Mouse (Mus musculus): ENCODE measurements at regions not wholly inside any gene's neighbourhood (a gene's known extent, or its start where the extent isn't known, plus 50 kb on each side); places are given as distances from the start of the nearest gene placed in this dataset.
A peak's percentile ranks its signal among the peaks of the same experiment; 100 is the strongest.

- H3K9me3 ChIP-seq (ENCODE audit: low read depth, low read length): no peaks in the 10 kb centered on the region
- DNase-seq (no peak), ATAC-seq (ENCODE audit: insufficient read depth) (no peak)
- H3K9ac ChIP-seq: no peak overlapping the region
- no peak for TF ChIP-seq CTCF (IDR thresholded peaks at IDR 0.05; ENCODE audit: low read depth)
- no peaks in the 10 kb centered on the region for H3K27me3 ChIP-seq (ENCODE audit: insufficient read depth, low read length)
- WGBS: 63% methylated on average over 7 of the region's 7 CpGs
- no peaks in the 10 kb centered on the region for H3K36me3 ChIP-seq (ENCODE audit: insufficient read depth)
- no peak overlapping the region for H3K4me3 ChIP-seq (ENCODE audit: low read depth, low read length)
- no peak overlapping the region for H3K4me2 ChIP-seq
- no peaks in the 10 kb centered on the region for H3K4me1 ChIP-seq (ENCODE audit: insufficient read depth)
- no peak overlapping the region for H3K27ac ChIP-seq (ENCODE audit: low read depth)
Observed at GRCm38 (mm10) chr1:88969016-88969415, 101.2 kb upstream of the Sh3bp4 start.

DNA sequence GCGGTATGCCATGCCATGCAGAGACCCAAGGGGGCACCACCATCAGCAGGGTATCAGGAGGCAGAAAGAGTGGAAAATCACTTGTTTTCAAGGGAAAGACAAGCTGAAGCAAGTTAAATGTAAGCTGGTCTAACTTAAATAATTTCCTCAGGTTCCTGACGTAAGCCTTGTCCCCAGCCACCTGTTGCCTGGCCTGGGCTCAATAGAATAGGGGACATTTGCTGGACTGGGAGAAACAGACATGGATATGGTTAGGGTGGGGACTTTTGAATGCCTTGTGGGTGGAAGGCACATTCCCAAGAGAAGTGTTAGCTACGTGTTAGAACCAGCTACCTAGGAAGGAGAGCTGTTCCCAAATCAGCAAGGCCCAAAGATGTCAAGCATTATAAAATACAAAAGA lies 100.6 kb upstream of the Sh3bp4 start:
- H3K27ac ChIP-seq (ENCODE audit: low read depth): no peak overlapping the region

DNA sequence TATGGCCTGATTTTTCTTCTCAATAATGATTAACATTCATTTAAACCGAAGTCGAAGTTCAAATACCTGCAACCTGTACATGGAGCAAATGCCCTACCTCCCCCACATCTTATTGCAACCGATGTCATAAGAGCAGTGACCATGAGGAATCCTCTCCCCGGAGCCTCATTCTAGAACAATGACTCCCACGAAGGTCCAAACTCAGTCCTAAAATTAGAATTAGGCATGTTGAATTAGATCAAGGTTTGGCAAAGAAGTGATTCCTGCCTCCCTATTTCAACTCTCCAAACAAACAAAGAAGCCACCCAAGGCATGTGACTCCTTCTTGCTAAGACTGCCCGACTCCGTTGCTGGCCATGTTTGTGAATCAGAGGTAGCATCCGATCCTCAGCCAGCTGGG lies 94.1 kb upstream of the Sh3bp4 start:
- no peaks in the 10 kb centered on the region for H3K27me3 ChIP-seq (ENCODE audit: insufficient read depth, low read length)
- H3K9me3 ChIP-seq (ENCODE audit: low read depth, low read length): no peaks in the 10 kb centered on the region; the same call in 1 of the 2 replicates
- H3K27ac ChIP-seq (ENCODE audit: low read depth): no peak overlapping the region
- no peaks in the 10 kb centered on the region for H3K4me1 ChIP-seq (ENCODE audit: insufficient read depth)
- DNase-seq: no peak
- no peak overlapping the region for H3K4me3 ChIP-seq (ENCODE audit: low read depth, low read length)
- no peak for ATAC-seq (ENCODE audit: insufficient read depth)
- H3K4me2 ChIP-seq: no peak overlapping the region
- 86% methylated on average over 8 of the region's 8 CpGs for WGBS
- no peaks in the 10 kb centered on the region for H3K36me3 ChIP-seq (ENCODE audit: insufficient read depth)
- no peak for TF ChIP-seq CTCF (IDR thresholded peaks at IDR 0.05; ENCODE audit: low read depth)
- H3K9ac ChIP-seq: no peak overlapping the region

More for the DNA sequence above, 100.6 kb upstream of the Sh3bp4 start:
- WGBS: 88% methylated on average over 3 of the region's 3 CpGs
- H3K4me2 ChIP-seq: no peak overlapping the region
- TF ChIP-seq CTCF (IDR thresholded peaks at IDR 0.05; ENCODE audit: low read depth): no peak
- H3K9ac ChIP-seq: no peak overlapping the region
- H3K27me3 ChIP-seq (ENCODE audit: insufficient read depth, low read length): no peaks in the 10 kb centered on the region
- H3K36me3 ChIP-seq (ENCODE audit: insufficient read depth): no peaks in the 10 kb centered on the region
- no peaks in the 10 kb centered on the region for H3K4me1 ChIP-seq (ENCODE audit: insufficient read depth)
- ATAC-seq (ENCODE audit: insufficient read depth) (no peak), DNase-seq (no peak)
- no peak overlapping the region for H3K4me3 ChIP-seq (ENCODE audit: low read depth, low read length)
- no peaks in the 10 kb centered on the region for H3K9me3 ChIP-seq (ENCODE audit: low read depth, low read length)

- Histone ChIP-seq H3K4me1 (ENCODE audit: insufficient read depth) (no peaks in the 10 kb centered on the region), H3K9me3 (ENCODE audit: low read depth, low read length) (no peaks in the 10 kb centered on the region), H3K9ac (no peak overlapping the region), H3K27me3 (ENCODE audit: insufficient read depth, low read length) (no peaks in the 10 kb centered on the region), H3K36me3 (ENCODE audit: insufficient read depth) (no peaks in the 10 kb centered on the region), H3K4me3 (ENCODE audit: low read depth, low read length) (no peak overlapping the region), H3K4me2 (no peak overlapping the region), H3K27ac (ENCODE audit: low read depth) (no peak overlapping the region)
- no peak for DNase-seq
- TF ChIP-seq CTCF (IDR thresholded peaks at IDR 0.05; ENCODE audit: low read depth): no peak
- no peak for ATAC-seq (ENCODE audit: insufficient read depth)
Observed at GRCm38 (mm10) chr1:88988011-88988695, 82.1 kb upstream of the Sh3bp4 start.

GRCm38 (mm10) chr1:88994588-88995331 lies 75.5 kb upstream of the Sh3bp4 start:
- ATAC-seq (ENCODE audit: insufficient read depth): no peak
- H3K9ac ChIP-seq: no peak overlapping the region
- no peaks in the 10 kb centered on the region for H3K9me3 ChIP-seq (ENCODE audit: low read depth, low read length)
- no peaks in the 10 kb centered on the region for H3K27me3 ChIP-seq (ENCODE audit: insufficient read depth, low read length)
- no peak overlapping the region for H3K4me2 ChIP-seq
- peak; percentile 71 for DNase-seq
- WGBS: 57% methylated on average over 12 of the region's 12 CpGs
- TF ChIP-seq CTCF (IDR thresholded peaks at IDR 0.05; ENCODE audit: low read depth): no peak
- peak overlapping the region; percentile 2; the same call in 1 of the 2 replicates for H3K27ac ChIP-seq (ENCODE audit: low read depth)
- peaks cover 9% of the 10 kb centered on the region; the same call in 1 of the 2 replicates for H3K4me1 ChIP-seq (ENCODE audit: insufficient read depth)
- H3K36me3 ChIP-seq (ENCODE audit: insufficient read depth): no peaks in the 10 kb centered on the region
- H3K4me3 ChIP-seq (ENCODE audit: low read depth, low read length): no peak overlapping the region

DNA sequence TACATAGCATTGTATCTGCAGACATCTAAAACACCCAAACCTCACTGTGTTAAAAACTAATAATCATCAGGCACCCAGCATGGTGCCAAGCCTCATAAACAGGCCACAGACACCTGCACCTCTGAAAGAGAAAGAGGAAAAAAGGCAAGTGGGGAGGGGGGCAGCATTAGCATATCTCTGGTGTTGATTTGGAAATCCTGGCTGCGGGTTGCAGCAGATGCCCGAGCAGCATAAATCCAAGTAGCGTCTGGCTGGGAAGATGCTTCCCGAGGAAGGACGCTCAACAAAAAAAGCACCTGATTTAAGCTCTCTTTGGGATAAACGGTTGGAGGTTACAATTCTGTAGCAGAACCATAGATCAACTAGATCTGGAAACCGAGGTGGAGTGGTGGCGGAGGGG lies 74.3 kb upstream of the Sh3bp4 start:
- no peak for DNase-seq
- Histone ChIP-seq H3K9ac (no peak overlapping the region), H3K4me1 (ENCODE audit: insufficient read depth) (peaks cover 9% of the 10 kb centered on the region; the same call in 1 of the 2 replicates), H3K4me3 (ENCODE audit: low read depth, low read length) (no peak overlapping the region), H3K27ac (ENCODE audit: low read depth) (no peak overlapping the region), H3K27me3 (ENCODE audit: insufficient read depth, low read length) (no peaks in the 10 kb centered on the region), H3K36me3 (ENCODE audit: insufficient read depth) (no peaks in the 10 kb centered on the region), H3K9me3 (ENCODE audit: low read depth, low read length) (no peaks in the 10 kb centered on the region), H3K4me2 (no peak overlapping the region)
- ATAC-seq (ENCODE audit: insufficient read depth): no peak
- TF ChIP-seq CTCF (IDR thresholded peaks at IDR 0.05; ENCODE audit: low read depth): no peak
- 39% methylated on average over 8 of the region's 8 CpGs for WGBS

DNA sequence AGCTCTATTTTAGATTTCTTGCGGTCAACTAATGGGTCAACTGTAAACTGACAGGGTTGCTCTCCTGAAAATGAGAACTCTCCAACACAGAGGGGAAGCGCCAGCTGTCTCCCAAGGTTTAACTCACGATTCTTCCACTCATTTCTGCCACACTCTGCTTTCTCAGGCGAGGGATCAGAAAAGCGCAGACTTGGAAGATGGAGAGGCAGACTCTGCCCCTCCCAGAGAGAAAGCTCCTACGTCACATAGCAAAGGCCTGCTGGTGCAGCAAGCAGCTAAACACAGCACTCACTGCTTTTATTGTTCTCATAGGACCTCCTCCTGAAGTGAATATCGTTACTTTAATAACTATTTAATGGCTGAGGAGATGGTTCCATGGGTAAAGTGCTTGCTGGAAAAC lies 73.6 kb upstream of the Sh3bp4 start:
- ATAC-seq (ENCODE audit: insufficient read depth) (no peak), DNase-seq (no peak)
- H3K4me2 ChIP-seq: no peak overlapping the region
- no peak overlapping the region for H3K9ac ChIP-seq
- H3K36me3 ChIP-seq (ENCODE audit: insufficient read depth): no peaks in the 10 kb centered on the region
- H3K27ac ChIP-seq (ENCODE audit: low read depth): no peak overlapping the region
- H3K27me3 ChIP-seq (ENCODE audit: insufficient read depth, low read length): no peaks in the 10 kb centered on the region
- 60% methylated on average over 7 of the region's 7 CpGs for WGBS
- H3K4me3 ChIP-seq (ENCODE audit: low read depth, low read length): no peak overlapping the region
- no peak for TF ChIP-seq CTCF (IDR thresholded peaks at IDR 0.05; ENCODE audit: low read depth)
- H3K4me1 ChIP-seq (ENCODE audit: insufficient read depth): peaks cover 9% of the 10 kb centered on the region; the same call in 1 of the 2 replicates
- no peaks in the 10 kb centered on the region for H3K9me3 ChIP-seq (ENCODE audit: low read depth, low read length)
